ENCODE assay signal across 11 mouse cellular contexts in genomic region chr17:5893574-5894148, GRCm38 (mm10). TPM values are rescaled to one million over a fixed set of nuclear protein-coding genes. Genes with fewer than 3 reads are reported as not detected.
DNase-seq lines count a peak whose midpoint lies in the region; ATAC-seq lines count a peak whose summit lies in the region.
"Had no signal": no experiment of that assay in that cellular context is flagged by ENCODE, and none has a peak within 500 bp of the region (broad histone marks: within the 10 kb centered on the region; RNA-seq: fewer than 3 reads in every experiment).

No protein-coding gene starts in this region.

- no peaks in the 10 kb centered on the region for H3K9me3 ChIP-seq in heart, embryonic 15.5 days (replicated peaks)
- no peaks in the 10 kb centered on the region for H3K9me3 ChIP-seq in megakaryocyte, embryonic 14.5 days
- no peaks in the 10 kb centered on the region for H3K9me3 ChIP-seq in intestine, embryonic 15.5 days
- no peaks in the 10 kb centered on the region for H3K9me3 ChIP-seq in stomach, embryonic 15.5 days

- WGBS in heart, embryonic 15.5 days = 74% methylated on average over 7 of the region's 7 CpGs
- WGBS in intestine, embryonic 15.5 days = 62% methylated on average over 7 of the region's 7 CpGs
- WGBS in stomach, embryonic 15.5 days = 71% methylated on average over 7 of the region's 7 CpGs

- H3K4me1 ChIP-seq in heart, embryonic 15.5 days (replicated peaks) = peaks cover 14% of the 10 kb centered on the region
- H3K4me1 ChIP-seq in megakaryocyte, embryonic 14.5 days = peaks cover 97% of the 10 kb centered on the region
- peaks cover 2% of the 10 kb centered on the region; the same call in 1 of the 2 replicates for H3K4me1 ChIP-seq in intestine, embryonic 15.5 days (replicated peaks)
- H3K4me1 ChIP-seq in stomach, embryonic 15.5 days = 0 out of 2 replicates have a peak, but pooled peaks cover 9% of the 10 kb centered on the region

- no peak overlapping the region for H3K4me3 ChIP-seq in heart, embryonic 15.5 days
- peak overlapping the region; percentile 78 for H3K4me3 ChIP-seq in megakaryocyte, embryonic 14.5 days (replicated peaks)
- no peak overlapping the region for H3K4me3 ChIP-seq in intestine, embryonic 15.5 days (replicated peaks)
- H3K4me3 ChIP-seq in stomach, embryonic 15.5 days (replicated peaks) = no peak overlapping the region

- ATAC-seq in heart, embryonic 15.5 days (replicated peaks; ENCODE audit: insufficient number of reproducible peaks, insufficient read depth, low FRiP score, low read depth) = no peak
- no peak for ATAC-seq in megakaryocyte, adult 5-6 weeks (ENCODE audit: poor library complexity, severe bottlenecking)
- ATAC-seq in intestine, embryonic 15.5 days = peak; percentile 48
- no peak for ATAC-seq in stomach, embryonic 15.5 days (ENCODE audit: insufficient read depth, low FRiP score, low read depth)
- ATAC-seq in activated CD4-positive, CD25-positive, alpha-beta regulatory T cell, adult 4 months = no peak

- no peak overlapping the region for H3K9ac ChIP-seq in heart, embryonic 15.5 days
- H3K9ac ChIP-seq in intestine, embryonic 15.5 days = no peak overlapping the region
- H3K9ac ChIP-seq in stomach, embryonic 15.5 days = no peak overlapping the region
- H3K9ac ChIP-seq: hindbrain, embryonic 14.5 days had no signal

- H3K36me3 ChIP-seq in heart, embryonic 15.5 days = 0 out of 2 replicates have a peak, but pooled peaks cover 3% of the 10 kb centered on the region
- peaks cover 81% of the 10 kb centered on the region for H3K36me3 ChIP-seq in megakaryocyte, embryonic 14.5 days (replicated peaks; ENCODE audit: low read length)
- no peaks in the 10 kb centered on the region for H3K36me3 ChIP-seq in intestine, embryonic 15.5 days
- H3K36me3 ChIP-seq in stomach, embryonic 15.5 days = peaks cover 3% of the 10 kb centered on the region; the same call in 1 of the 2 replicates

- H3K27me3 ChIP-seq in heart, embryonic 15.5 days = no peaks in the 10 kb centered on the region
- no peaks in the 10 kb centered on the region for H3K27me3 ChIP-seq in megakaryocyte, embryonic 14.5 days (replicated peaks)
- no peaks in the 10 kb centered on the region for H3K27me3 ChIP-seq in intestine, embryonic 15.5 days (replicated peaks)
- no peaks in the 10 kb centered on the region for H3K27me3 ChIP-seq in stomach, embryonic 15.5 days (replicated peaks)

- H3K27ac ChIP-seq in heart, embryonic 15.5 days = 0 out of 2 replicates have a peak overlapping the region, but pooled peaks have one; percentile 5
- H3K27ac ChIP-seq in intestine, embryonic 15.5 days = peak overlapping the region; percentile 81
- peak overlapping the region; percentile 89 for H3K27ac ChIP-seq in stomach, embryonic 15.5 days
- H3K27ac ChIP-seq: hindbrain, embryonic 14.5 days had no signal

- no peak for DNase-seq in heart, adult 8-10 months (ENCODE audit: low spot score)
- DNase-seq in layer of hippocampus, adult 11-12 months (ENCODE audit: low spot score) = no peak
- DNase-seq: cerebellum, adult 11 months; thymus, postnatal 14 days had no signal

- H3K4me2 ChIP-seq in heart, embryonic 15.5 days = no peak overlapping the region
- H3K4me2 ChIP-seq in intestine, embryonic 15.5 days (replicated peaks) = peak overlapping the region; percentile 12; the same call in 1 of the 2 replicates
- no peak overlapping the region for H3K4me2 ChIP-seq in stomach, embryonic 15.5 days
- H3K4me2 ChIP-seq: hindbrain, embryonic 14.5 days had no signal

RNA-seq across cellular contexts. Expression of gene Synj2, which starts 47.4 kb away (rescaled TPM):
- 3.5 and 4.4 TPM in 2 replicates for polyA plus RNA-seq in heart, embryonic 15.5 days (2015; fragmentation: Nextera tagmentation; extraction: Ambion mirVana)
- 10 to 100 TPM; 59.2 to 67.8 (median 64.1) TPM for total RNA-seq in heart, adult 8-10 months (2022)
- polyA plus RNA-seq in megakaryocyte, embryonic 14.5 days (2012; ENCODE audit: insufficient read depth, low replicate concordance) = 4.1 and 4.3 TPM in 2 replicates
- total RNA-seq in megakaryocyte, adult 5-6 weeks (2015) = 3.5 and 3.6 TPM in 2 replicates
- 4.2 and 5.1 TPM in 2 replicates for total RNA-seq in megakaryocyte, adult 5-6 weeks (2017)
- polyA plus RNA-seq in intestine, embryonic 15.5 days (2015; fragmentation: Nextera tagmentation; extraction: Ambion mirVana) = 4.8 and 4.9 TPM in 2 replicates
- polyA plus RNA-seq in stomach, embryonic 15.5 days (2015; fragmentation: Nextera tagmentation; extraction: Ambion mirVana) = 5.9 and 6.6 TPM in 2 replicates
- 10 to 100 TPM; 12.6 to 13.3 TPM for polyA plus RNA-seq in activated CD4-positive, CD25-positive, alpha-beta regulatory T cell, adult 4 months (2017; shearing (Covaris generic))

RNA-seq across cellular contexts. Expression of gene Snx9, which starts 52.5 kb away (rescaled TPM):
- polyA plus RNA-seq in heart, embryonic 15.5 days (2015; fragmentation: Nextera tagmentation; extraction: Ambion mirVana) = 21.1 and 22.2 TPM in 2 replicates
- total RNA-seq in heart, adult 8-10 months (2022) = 10 to 100 TPM; 29.0 to 32.4 (median 30.3) TPM
- polyA plus RNA-seq in megakaryocyte, embryonic 14.5 days (2012; ENCODE audit: insufficient read depth, low replicate concordance) = 35.2 and 38.7 TPM in 2 replicates
- total RNA-seq in megakaryocyte, adult 5-6 weeks (2015) = 51.4 and 51.8 TPM in 2 replicates
- 36.6 and 37.1 TPM in 2 replicates for total RNA-seq in megakaryocyte, adult 5-6 weeks (2017)
- polyA plus RNA-seq in intestine, embryonic 15.5 days (2015; fragmentation: Nextera tagmentation; extraction: Ambion mirVana) = 49.8 and 55.9 TPM in 2 replicates
- polyA plus RNA-seq in stomach, embryonic 15.5 days (2015; fragmentation: Nextera tagmentation; extraction: Ambion mirVana) = 37.5 and 42.8 TPM in 2 replicates
- polyA plus RNA-seq in activated CD4-positive, CD25-positive, alpha-beta regulatory T cell, adult 4 months (2017; shearing (Covaris generic)) = 1 to 10 TPM; 4.8 to 7.7 TPM

Comparison
In these comparisons a context has a peak if more than half of its experiments do, and no peak if none do; other contexts are left out.
1. H3K27ac ChIP-seq: peak in every context shown above with its lines; median percentile 89 in stomach, embryonic 15.5 days; 81 in intestine, embryonic 15.5 days; 5 in heart, embryonic 15.5 days.